Mouse (Mus musculus): ENCODE results near the gene Elk3. TPM values are rescaled to one million over a fixed set of nuclear protein-coding genes. Genes with fewer than 3 reads are reported as not detected.

Gene Elk3
- polyA plus RNA-seq, 1 experiment from 2014 or later: 8.8 TPM

- Histone ChIP-seq H3K27me3 (ENCODE audit: control insufficient read depth, insufficient read depth, low read length) (no peaks in the 10 kb centered on the region), H3K9me3 (ENCODE audit: control insufficient read depth, low read length) (no peaks in the 10 kb centered on the region), H3K9ac (replicated peaks; ENCODE audit: low read length) (no peak overlapping the region), H3K4me2 (ENCODE audit: low read length) (no peak overlapping the region), H3K4me1 (ENCODE audit: control insufficient read depth, insufficient read depth, low read length) (0 out of 2 replicates have a peak, but pooled peaks cover 2% of the 10 kb centered on the region), H3K36me3 (ENCODE audit: control insufficient read depth, insufficient read depth, low read length) (no peaks in the 10 kb centered on the region), H3K4me3 (replicated peaks; ENCODE audit: low read depth, low read length) (no peak overlapping the region), H3K27ac (replicated peaks; ENCODE audit: low read depth, low read length) (no peak overlapping the region)
- DNase-seq (peak; percentile 65), ATAC-seq (ENCODE audit: low FRiP score, low TSS enrichment) (no peak)
- WGBS: 17% methylated on average over 12 of the region's 12 CpGs
Observed at GRCm38 (mm10) chr10:93282526-93282964, 28.4 kb downstream of the Elk3 start.

- no peak overlapping the region for H3K4me3 ChIP-seq (replicated peaks; ENCODE audit: low read depth, low read length)
- H3K4me2 ChIP-seq (ENCODE audit: low read length): no peak overlapping the region
- H3K27ac ChIP-seq (replicated peaks; ENCODE audit: low read depth, low read length): no peak overlapping the region
- 71% methylated on average over 7 of the region's 7 CpGs for WGBS
- no peaks in the 10 kb centered on the region for H3K36me3 ChIP-seq (ENCODE audit: control insufficient read depth, insufficient read depth, low read length)
- H3K9ac ChIP-seq (replicated peaks; ENCODE audit: low read length): no peak overlapping the region
- H3K27me3 ChIP-seq (ENCODE audit: control insufficient read depth, insufficient read depth, low read length): no peaks in the 10 kb centered on the region
- no peaks in the 10 kb centered on the region for H3K9me3 ChIP-seq (ENCODE audit: control insufficient read depth, low read length)
- DNase-seq (no peak), ATAC-seq (ENCODE audit: low FRiP score, low TSS enrichment) (no peak)
- peaks cover 12% of the 10 kb centered on the region for H3K4me1 ChIP-seq (ENCODE audit: control insufficient read depth, insufficient read depth, low read length)
Observed at GRCm38 (mm10) chr10:93281092-93281491, 29.8 kb downstream of the Elk3 start.

- Histone ChIP-seq H3K27ac (replicated peaks; ENCODE audit: low read depth, low read length) (no peak overlapping the region), H3K27me3 (ENCODE audit: control insufficient read depth, insufficient read depth, low read length) (no peaks in the 10 kb centered on the region), H3K4me3 (replicated peaks; ENCODE audit: low read depth, low read length) (no peak overlapping the region), H3K36me3 (ENCODE audit: control insufficient read depth, insufficient read depth, low read length) (no peaks in the 10 kb centered on the region), H3K9ac (replicated peaks; ENCODE audit: low read length) (no peak overlapping the region), H3K4me2 (ENCODE audit: low read length) (no peak overlapping the region), H3K9me3 (ENCODE audit: control insufficient read depth, low read length) (no peaks in the 10 kb centered on the region), H3K4me1 (ENCODE audit: control insufficient read depth, insufficient read depth, low read length) (peaks cover 17% of the 10 kb centered on the region)
- ATAC-seq (ENCODE audit: low FRiP score, low TSS enrichment) (no peak), DNase-seq (no peak)
- 77% methylated on average over 12 of the region's 12 CpGs for WGBS
Observed at GRCm38 (mm10) chr10:93280586-93280985, 30.3 kb downstream of the Elk3 start.

GRCm38 (mm10) chr10:93279062-93279461 is 31.9 kb downstream of the Elk3 start:
- 90% methylated on average over 9 of the region's 9 CpGs for WGBS
- Histone ChIP-seq H3K4me1 (ENCODE audit: control insufficient read depth, insufficient read depth, low read length) (peaks cover 28% of the 10 kb centered on the region), H3K36me3 (ENCODE audit: control insufficient read depth, insufficient read depth, low read length) (no peaks in the 10 kb centered on the region), H3K27me3 (ENCODE audit: control insufficient read depth, insufficient read depth, low read length) (no peaks in the 10 kb centered on the region), H3K27ac (replicated peaks; ENCODE audit: low read depth, low read length) (no peak overlapping the region), H3K9ac (replicated peaks; ENCODE audit: low read length) (no peak overlapping the region), H3K4me3 (replicated peaks; ENCODE audit: low read depth, low read length) (no peak overlapping the region), H3K9me3 (ENCODE audit: control insufficient read depth, low read length) (no peaks in the 10 kb centered on the region), H3K4me2 (ENCODE audit: low read length) (no peak overlapping the region)
- no peak for DNase-seq
- no peak for ATAC-seq (ENCODE audit: low FRiP score, low TSS enrichment)

GRCm38 (mm10) chr10:93278361-93278760 is 32.6 kb downstream of the Elk3 start:
- no peak overlapping the region for H3K27ac ChIP-seq (replicated peaks; ENCODE audit: low read depth, low read length)
- no peak overlapping the region for H3K4me3 ChIP-seq (replicated peaks; ENCODE audit: low read depth, low read length)
- no peaks in the 10 kb centered on the region for H3K27me3 ChIP-seq (ENCODE audit: control insufficient read depth, insufficient read depth, low read length)
- peaks cover 28% of the 10 kb centered on the region for H3K4me1 ChIP-seq (ENCODE audit: control insufficient read depth, insufficient read depth, low read length)
- 80% methylated on average over 8 of the region's 8 CpGs for WGBS
- no peak for DNase-seq
- H3K9me3 ChIP-seq (ENCODE audit: control insufficient read depth, low read length): no peaks in the 10 kb centered on the region
- ATAC-seq (ENCODE audit: low FRiP score, low TSS enrichment): no peak
- H3K9ac ChIP-seq (replicated peaks; ENCODE audit: low read length): no peak overlapping the region
- H3K36me3 ChIP-seq (ENCODE audit: control insufficient read depth, insufficient read depth, low read length): no peaks in the 10 kb centered on the region
- no peak overlapping the region for H3K4me2 ChIP-seq (ENCODE audit: low read length)

- no peaks in the 10 kb centered on the region for H3K36me3 ChIP-seq (ENCODE audit: control insufficient read depth, insufficient read depth, low read length)
- H3K4me3 ChIP-seq (replicated peaks; ENCODE audit: low read depth, low read length): peak overlapping the region; percentile 29
- H3K4me2 ChIP-seq (ENCODE audit: low read length): peak overlapping the region; percentile 57
- DNase-seq: no peak
- no peaks in the 10 kb centered on the region for H3K9me3 ChIP-seq (ENCODE audit: control insufficient read depth, low read length)
- WGBS: 57% methylated on average over 9 of the region's 9 CpGs
- H3K27ac ChIP-seq (replicated peaks; ENCODE audit: low read depth, low read length): peak overlapping the region; percentile 80
- ATAC-seq (ENCODE audit: low FRiP score, low TSS enrichment): no peak
- no peaks in the 10 kb centered on the region for H3K27me3 ChIP-seq (ENCODE audit: control insufficient read depth, insufficient read depth, low read length)
- H3K4me1 ChIP-seq (ENCODE audit: control insufficient read depth, insufficient read depth, low read length): peaks cover 28% of the 10 kb centered on the region
- H3K9ac ChIP-seq (replicated peaks; ENCODE audit: low read length): peak overlapping the region; percentile 27
Observed at GRCm38 (mm10) chr10:93276857-93277256, 34.1 kb downstream of the Elk3 start.

GRCm38 (mm10) chr10:93276349-93276763 is 34.6 kb downstream of the Elk3 start:
- no peaks in the 10 kb centered on the region for H3K27me3 ChIP-seq (ENCODE audit: control insufficient read depth, insufficient read depth, low read length)
- WGBS: 1% methylated on average over 16 of the region's 16 CpGs
- H3K4me3 ChIP-seq (replicated peaks; ENCODE audit: low read depth, low read length): peak overlapping the region; percentile 29
- ATAC-seq (ENCODE audit: low FRiP score, low TSS enrichment) (peak; percentile 60), DNase-seq (peak; percentile 85)
- no peaks in the 10 kb centered on the region for H3K36me3 ChIP-seq (ENCODE audit: control insufficient read depth, insufficient read depth, low read length)
- H3K27ac ChIP-seq (replicated peaks; ENCODE audit: low read depth, low read length): peak overlapping the region; percentile 80
- peak overlapping the region; percentile 57 for H3K4me2 ChIP-seq (ENCODE audit: low read length)
- H3K4me1 ChIP-seq (ENCODE audit: control insufficient read depth, insufficient read depth, low read length): peaks cover 28% of the 10 kb centered on the region
- H3K9ac ChIP-seq (replicated peaks; ENCODE audit: low read length): peak overlapping the region; percentile 27
- H3K9me3 ChIP-seq (ENCODE audit: control insufficient read depth, low read length): no peaks in the 10 kb centered on the region

- Histone ChIP-seq H3K27me3 (ENCODE audit: control insufficient read depth, insufficient read depth, low read length) (no peaks in the 10 kb centered on the region), H3K36me3 (ENCODE audit: control insufficient read depth, insufficient read depth, low read length) (no peaks in the 10 kb centered on the region), H3K4me1 (ENCODE audit: control insufficient read depth, insufficient read depth, low read length) (peaks cover 28% of the 10 kb centered on the region), H3K27ac (replicated peaks; ENCODE audit: low read depth, low read length) (peak overlapping the region; percentile 80), H3K9me3 (ENCODE audit: control insufficient read depth, low read length) (no peaks in the 10 kb centered on the region), H3K4me2 (ENCODE audit: low read length) (peak overlapping the region; percentile 57), H3K9ac (replicated peaks; ENCODE audit: low read length) (peak overlapping the region; percentile 27), H3K4me3 (replicated peaks; ENCODE audit: low read depth, low read length) (peak overlapping the region; percentile 29)
- WGBS: 18% methylated on average over 25 of the region's 25 CpGs
- DNase-seq: peak; percentile 83
- ATAC-seq (ENCODE audit: low FRiP score, low TSS enrichment): peak; percentile 81
Observed at GRCm38 (mm10) chr10:93275212-93276136, 35.5 kb downstream of the Elk3 start.

- Histone ChIP-seq H3K4me2 (ENCODE audit: low read length) (no peak overlapping the region), H3K36me3 (ENCODE audit: control insufficient read depth, insufficient read depth, low read length) (no peaks in the 10 kb centered on the region), H3K27me3 (ENCODE audit: control insufficient read depth, insufficient read depth, low read length) (no peaks in the 10 kb centered on the region), H3K4me1 (ENCODE audit: control insufficient read depth, insufficient read depth, low read length) (peaks cover 28% of the 10 kb centered on the region), H3K27ac (replicated peaks; ENCODE audit: low read depth, low read length) (peak overlapping the region; percentile 50; the same call in 1 of the 2 replicates), H3K4me3 (replicated peaks; ENCODE audit: low read depth, low read length) (no peak overlapping the region), H3K9ac (replicated peaks; ENCODE audit: low read length) (no peak overlapping the region), H3K9me3 (ENCODE audit: control insufficient read depth, low read length) (no peaks in the 10 kb centered on the region)
- no peak for ATAC-seq (ENCODE audit: low FRiP score, low TSS enrichment)
- 88% methylated on average over 2 of the region's 2 CpGs for WGBS
- DNase-seq: peak; percentile 34
Observed at GRCm38 (mm10) chr10:93274277-93274696, 36.6 kb downstream of the Elk3 start.

All from midbrain, embryonic 14.5 days (tissue).